Mouse (Mus musculus) ES-E14 (cell line): ENCODE data around the gene Gnat2. TPM values are rescaled to one million over a fixed set of nuclear protein-coding genes. Genes with fewer than 3 reads are reported as not detected.

ENCODE experiments used
- DNase-seq: peaks from one replicate; pipeline ENCODE4 v3.0.0-alpha.2; 2013; ENCODE audit warnings: low read depth, low spot score
- H3K27ac ChIP-seq: 2 replicates; pipeline ENCODE4 v1.5.1; 2012; ENCODE audit warnings: low read depth, mild to moderate bottlenecking, low read length, moderate library complexity, mixed read lengths; ENCODE audit not compliant: poor library complexity, insufficient read depth, severe bottlenecking
- H3K36me3 ChIP-seq: 2 replicates; pipeline ENCODE4 v1.6.1; 2012; ENCODE audit warnings: mild to moderate bottlenecking, low read length, moderate library complexity, mixed read lengths; ENCODE audit not compliant: control insufficient read depth, poor library complexity, insufficient read depth, severe bottlenecking
- H3K4me1 ChIP-seq, 2 experiments: fragments of 150-350 bp in 1 of 2; sonication (generic) in 1 of 2; 2 replicates each; pipeline ENCODE4 v1.6.1; 2012; ENCODE audit warnings: low read length in 2 of 2, mild to moderate bottlenecking in 1 of 2, mixed read lengths in 1 of 2; ENCODE audit not compliant: control insufficient read depth in 2 of 2, insufficient read depth in 2 of 2, poor library complexity in 1 of 2
- H3K4me3 ChIP-seq, 2 experiments: fragments of 150-350 bp in 1 of 2; sonication (generic) in 1 of 2; 2 replicates each; pipeline ENCODE4 v1.5.1; 2012; ENCODE audit warnings: low read length in 2 of 2, low read depth in 1 of 2, mild to moderate bottlenecking in 1 of 2, mixed read lengths in 1 of 2; ENCODE audit not compliant: insufficient read depth in 1 of 2, poor library complexity in 1 of 2, severe bottlenecking in 1 of 2
- H3K9ac ChIP-seq: 2 replicates; pipeline ENCODE4 v1.6.1; 2012; ENCODE audit warnings: low read depth, mild to moderate bottlenecking, low read length, mixed read lengths; ENCODE audit not compliant: poor library complexity, insufficient read depth, severe bottlenecking
- H3K9me3 ChIP-seq: fragments of 150-350 bp; sonication (generic); 2 replicates; pipeline ENCODE4 v1.6.1; 2012; ENCODE audit warnings: low read depth, mild to moderate bottlenecking, low read length; ENCODE audit not compliant: control insufficient read depth, insufficient read depth
- CHD2 ChIP-seq: IDR thresholded peaks from 2 replicates; pipeline ENCODE4 v1.6.1; 2014; ENCODE audit warnings: mild to moderate bottlenecking, low read depth, low read length, inconsistent platforms
- HCFC1 ChIP-seq: IDR thresholded peaks from 2 replicates; pipeline ENCODE4 v1.6.1; 2012; ENCODE audit warnings: low read length, inconsistent platforms, borderline replicate concordance; ENCODE audit not compliant: insufficient read depth
- MAFK ChIP-seq: IDR thresholded peaks from 2 replicates; pipeline ENCODE4 v1.6.1; 2014; ENCODE audit warnings: mild to moderate bottlenecking, low read depth, low read length, inconsistent platforms; ENCODE audit not compliant: insufficient read depth
- ZC3H11A ChIP-seq: IDR thresholded peaks from 2 replicates; pipeline ENCODE4 v1.6.1; 2012; ENCODE audit warnings: low read depth, mild to moderate bottlenecking, inconsistent platforms, low read length, borderline replicate concordance
- ZNF384 ChIP-seq: IDR thresholded peaks from 2 replicates; pipeline ENCODE4 v1.6.1; 2012; ENCODE audit warnings: low read depth, low read length, inconsistent platforms
- in situ Hi-C, 2 experiments: fragments of 600-800 bp; cut with MboI; formaldehyde crosslinking; loops; one replicate each; pipeline ENCODE4 v1.15.1; 2025; ENCODE audit warnings: low sequenced_read_pairs in 2 of 2, inconsistent platforms in 1 of 2; ENCODE audit not compliant: unreplicated experiment in 2 of 2
- total RNA-seq: library from RNA; depleted of rRNA; stranded (reverse); fragments of 300-350 nt; gene quantifications from 2 replicates; pipeline ENCODE4 v1.2.3, GENCODE M21; 2012

Gnat2 gene
- total RNA-seq, 1 experiment = 9.9 TPM

DNA sequence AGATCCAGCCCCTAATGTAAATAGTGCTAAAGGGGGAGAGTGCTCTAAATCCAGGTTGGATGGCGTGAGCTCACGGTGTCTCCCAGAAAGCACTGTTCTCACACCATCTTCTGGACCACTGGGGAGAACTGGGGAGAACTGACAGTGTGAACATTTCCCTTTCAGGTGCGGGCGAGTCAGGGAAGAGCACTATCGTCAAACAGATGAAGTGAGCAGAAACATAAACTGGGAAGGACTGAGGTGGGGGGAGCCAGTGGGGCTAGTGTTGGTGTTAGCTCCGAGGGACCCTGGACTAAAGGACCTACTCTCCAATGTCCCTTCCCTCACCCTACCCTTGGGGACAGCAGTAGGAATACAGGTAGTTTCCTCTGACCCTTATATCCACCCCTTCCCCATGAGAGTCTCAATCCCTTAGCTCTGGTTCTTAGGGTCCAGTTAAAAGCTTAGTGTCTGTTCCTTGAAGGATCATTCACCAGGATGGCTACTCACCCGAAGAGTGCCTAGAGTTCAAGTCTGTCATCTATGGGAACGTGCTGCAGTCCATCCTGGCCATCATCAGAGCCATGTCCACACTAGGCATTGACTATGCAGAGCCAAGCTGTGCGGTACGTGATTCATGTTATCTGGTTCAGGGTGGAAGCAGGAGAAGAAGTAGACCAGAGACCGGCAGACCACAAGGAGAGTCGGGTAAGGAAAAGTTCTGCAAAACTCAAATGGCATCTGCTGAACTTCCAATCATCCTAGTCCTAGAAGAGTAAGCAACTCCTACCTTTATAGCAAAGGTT lies 2.6 kb downstream of the Gnat2 start:
- Histone ChIP-seq H3K4me3 (no peak overlapping the region), H3K36me3 (no peaks in the 10 kb centered on the region; the same call in 1 of the 2 replicates), H3K4me1 (peaks cover 0 to under 1% of the 10 kb centered on the region in 2 experiments; a peak in 2 of 4 replicates), H3K27ac (no peak overlapping the region), H3K9me3 (no peaks in the 10 kb centered on the region), H3K9ac (no peak overlapping the region)
- DNase-seq = no peak
- in situ Hi-C loops = no loop called here
- TF ChIP-seq ZNF384 (no peak), HCFC1 (no peak), ZC3H11A (no peak), MAFK (no peak), CHD2 (no peak)

DNA sequence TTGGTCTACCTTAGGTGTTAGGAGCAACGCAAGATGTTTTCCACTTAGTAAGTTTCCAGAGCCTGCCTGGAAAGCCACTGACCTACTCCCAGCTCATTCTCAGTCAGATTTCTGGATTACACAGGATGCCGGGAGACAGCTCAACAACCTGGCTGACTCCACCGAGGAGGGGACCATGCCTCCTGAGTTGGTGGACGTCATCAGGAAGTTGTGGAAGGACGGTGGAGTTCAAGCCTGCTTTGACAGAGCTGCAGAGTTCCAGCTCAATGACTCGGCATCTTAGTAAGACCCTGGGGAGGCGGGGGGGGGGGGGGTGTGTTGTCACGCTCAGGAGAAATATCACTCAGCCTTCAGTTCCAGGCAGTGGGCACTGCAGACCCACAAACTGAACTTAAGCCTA lies 3.6 kb downstream of the Gnat2 start:
- no peak overlapping the region for H3K9ac ChIP-seq
- in situ Hi-C loops = no loop called here
- DNase-seq = no peak
- TF ChIP-seq ZNF384 (no peak), ZC3H11A (no peak), CHD2 (no peak), HCFC1 (no peak)
- H3K36me3 ChIP-seq = no peaks in the 10 kb centered on the region; the same call in 1 of the 2 replicates
- H3K27ac ChIP-seq = no peak overlapping the region
- no peaks in the 10 kb centered on the region; a peak in 1 of 4 replicates for H3K4me1 ChIP-seq
- no peak overlapping the region for H3K4me3 ChIP-seq
- H3K9me3 ChIP-seq = no peaks in the 10 kb centered on the region

DNA sequence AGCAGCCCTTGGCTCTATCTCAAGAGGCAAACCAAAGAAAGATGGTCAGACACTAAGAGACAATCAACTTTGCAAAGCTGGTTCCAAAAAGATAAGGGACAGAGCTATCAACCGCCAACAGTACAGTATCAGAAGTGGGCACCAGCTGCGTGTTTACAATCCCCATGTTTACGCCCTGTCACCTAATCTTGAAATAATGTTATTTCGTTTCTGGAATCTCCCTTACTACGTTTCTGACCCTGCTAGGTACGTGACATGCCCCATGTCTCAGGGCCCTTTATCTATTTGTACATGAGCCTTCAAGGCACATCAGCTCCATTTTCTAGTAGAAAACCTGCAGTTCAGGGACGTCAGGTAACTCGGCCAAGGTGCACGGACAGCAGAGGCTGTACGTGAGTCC lies 4.1 kb downstream of the Gnat2 start:
- Histone ChIP-seq H3K27ac (no peak overlapping the region; the same call in 1 of the 2 replicates), H3K36me3 (no peaks in the 10 kb centered on the region; the same call in 1 of the 2 replicates), H3K9me3 (no peaks in the 10 kb centered on the region), H3K4me3 (no peak overlapping the region), H3K4me1 (no peaks in the 10 kb centered on the region; a peak in 1 of 4 replicates), H3K9ac (no peak overlapping the region)
- TF ChIP-seq CHD2 (no peak), ZNF384 (no peak), ZC3H11A (no peak), MAFK (no peak), HCFC1 (no peak)
- DNase-seq = no peak
- in situ Hi-C loops = no loop called here

DNA sequence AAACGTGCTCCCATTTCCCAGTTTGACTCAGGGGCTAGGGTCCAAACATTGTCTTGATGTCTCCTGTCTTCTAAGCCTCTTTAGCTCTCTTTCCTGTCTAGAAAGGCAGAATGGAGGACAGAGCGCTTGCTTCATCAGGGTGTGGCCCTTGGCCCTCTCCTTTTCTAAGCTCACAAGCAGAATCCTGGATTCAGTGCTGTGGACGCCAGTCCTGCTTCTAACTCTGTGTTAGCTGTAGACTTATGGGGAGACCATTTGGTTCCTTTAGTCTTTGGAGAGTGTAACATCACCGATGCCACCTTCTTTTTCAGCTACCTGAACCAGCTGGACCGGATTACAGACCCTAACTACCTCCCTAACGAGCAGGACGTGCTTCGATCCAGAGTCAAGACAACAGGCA lies 5.1 kb downstream of the Gnat2 start:
- in situ Hi-C loops = no loop called here
- Histone ChIP-seq H3K9me3 (no peaks in the 10 kb centered on the region), H3K36me3 (no peaks in the 10 kb centered on the region; the same call in 1 of the 2 replicates), H3K9ac (no peak overlapping the region), H3K4me1 (no peaks in the 10 kb centered on the region; a peak in 1 of 4 replicates), H3K4me3 (no peak overlapping the region), H3K27ac (no peak overlapping the region)
- DNase-seq = no peak
- TF ChIP-seq MAFK (no peak), ZC3H11A (no peak), CHD2 (no peak), HCFC1 (no peak), ZNF384 (no peak)
